Mouse (Mus musculus) lung, adult 2 months (tissue): ENCODE results near the gene Iqgap1.

Experiments
- CTCF ChIP-seq: fragments of 200-500 bp; IDR thresholded peaks from 2 replicates; pipeline ENCODE4 v1.5.1; 2011; ENCODE audit warnings: mild to moderate bottlenecking, low read length, control low read depth; ENCODE audit not compliant: insufficient read depth
- POLR2A ChIP-seq: fragments of 200-500 bp; IDR thresholded peaks from 2 replicates; pipeline ENCODE4 v1.6.1; 2011; ENCODE audit warnings: low read depth, mild to moderate bottlenecking, control low read depth, low read length, borderline replicate concordance; ENCODE audit errors: extremely low read depth

DNA sequence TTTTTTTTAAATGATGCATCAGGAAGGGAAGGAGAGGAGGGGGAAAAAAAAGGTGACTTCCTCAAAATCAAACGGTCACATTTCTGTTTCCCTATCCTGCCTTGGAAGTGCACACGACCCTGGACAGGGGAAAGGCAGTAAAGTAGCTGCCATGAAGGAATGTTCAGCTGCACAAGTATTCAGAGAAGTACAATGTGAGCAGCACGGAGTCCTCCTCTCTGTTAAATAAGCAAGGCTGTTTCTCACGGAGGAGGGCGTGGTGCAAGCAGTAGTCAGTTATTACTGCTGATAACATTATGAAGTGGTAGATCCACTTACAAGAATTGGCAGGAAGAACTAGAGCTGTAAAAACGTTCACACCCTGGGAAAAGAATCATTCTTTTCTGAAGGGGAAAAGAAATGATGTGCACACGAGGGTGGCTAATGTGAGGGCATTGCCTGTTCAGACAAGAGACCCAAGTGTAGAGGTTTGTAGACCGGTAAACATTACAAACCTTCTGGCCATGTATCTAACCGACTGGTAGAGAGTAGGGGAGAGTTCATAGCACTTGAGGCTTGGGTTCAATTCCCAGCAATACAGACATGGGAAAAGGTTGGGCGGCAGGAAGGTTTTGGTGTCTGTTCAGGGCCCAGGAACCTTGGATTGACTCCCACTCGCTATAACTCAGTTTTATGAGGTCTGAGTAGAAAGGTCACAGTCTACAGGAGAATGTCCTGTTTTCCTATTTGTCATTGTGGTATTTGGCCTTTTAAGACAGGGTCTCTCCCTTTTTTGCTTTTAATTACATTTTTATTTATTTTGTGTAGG, 1.7 kb downstream of the Iqgap1 start:
- TF ChIP-seq CTCF (no peak), POLR2A (no peak)
